Comparison of ENCODE assay signal across 12 mouse cellular contexts in the genomic region with DNA sequence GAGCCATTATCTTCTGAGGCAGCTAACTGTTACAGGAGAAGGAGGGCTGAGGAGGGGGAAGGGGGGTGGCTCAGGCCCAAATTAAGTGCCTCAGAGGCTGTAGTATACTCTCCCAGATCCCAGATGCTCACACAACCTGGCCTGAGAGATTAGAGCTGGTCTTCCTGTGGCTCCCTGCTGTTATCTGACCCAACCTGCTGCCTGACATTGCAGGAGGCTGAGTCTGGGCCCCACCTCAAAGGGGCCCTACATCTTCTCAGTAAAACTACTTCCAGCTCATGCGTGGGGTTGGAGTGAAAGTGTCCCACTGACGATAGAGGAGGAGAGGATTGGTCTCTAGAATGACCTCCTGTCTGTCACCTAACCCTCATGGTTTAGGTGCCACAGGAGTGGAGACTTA.
DNase-seq lines count a peak whose midpoint lies in the region; ATAC-seq and TF ChIP-seq lines count a peak whose summit lies in the region.
"Had no signal": no experiment of that assay in that cellular context is flagged by ENCODE, and none has a peak within 500 bp of the region (broad histone marks: within the 10 kb centered on the region; RNA-seq: fewer than 3 reads in every experiment).

No protein-coding gene starts in this region.

- peak; percentile 39 to 54 for DNase-seq in spleen, postnatal 14 days (ENCODE audit: low spot score in 2 of 2)
- no peak for DNase-seq in cerebellum, postnatal 36 days
- no peak for DNase-seq in left cerebral cortex, adult 11 months (ENCODE audit: low spot score)
- DNase-seq: cerebellum, adult 11-12 months; kidney, postnatal 10 days; left cerebral cortex, postnatal 4 days had no signal

- no peaks in the 10 kb centered on the region for H3K36me3 ChIP-seq in intestine, embryonic 15.5 days
- H3K36me3 ChIP-seq in intestine, postnatal 0 days (ENCODE audit: control insufficient read depth, insufficient read depth): no peaks in the 10 kb centered on the region
- no peaks in the 10 kb centered on the region for H3K36me3 ChIP-seq in limb, embryonic 12.5 days
- H3K36me3 ChIP-seq: hindbrain, embryonic 13.5 days; midbrain, embryonic 12.5 days had no signal

- no peaks in the 10 kb centered on the region; the same call in 1 of the 2 replicates for H3K4me1 ChIP-seq in intestine, embryonic 15.5 days (replicated peaks)
- no peaks in the 10 kb centered on the region for H3K4me1 ChIP-seq in intestine, postnatal 0 days (replicated peaks; ENCODE audit: control insufficient read depth, insufficient read depth, low read length)
- H3K4me1 ChIP-seq in bone marrow, adult 2 months (ENCODE audit: control insufficient read depth, insufficient read depth, low read length): peaks cover 4% of the 10 kb centered on the region
- H3K4me1 ChIP-seq in limb, embryonic 12.5 days (replicated peaks): peaks cover 39% of the 10 kb centered on the region

- no peak overlapping the region for H3K9ac ChIP-seq in intestine, embryonic 15.5 days
- no peak overlapping the region for H3K9ac ChIP-seq in intestine, postnatal 0 days (ENCODE audit: low read depth, low read length)
- H3K9ac ChIP-seq in limb, embryonic 12.5 days (replicated peaks): no peak overlapping the region
- H3K9ac ChIP-seq: hindbrain, embryonic 13.5 days; midbrain, embryonic 12.5 days had no signal

- no peak overlapping the region for H3K4me3 ChIP-seq in intestine, embryonic 15.5 days (replicated peaks)
- no peak overlapping the region for H3K4me3 ChIP-seq in intestine, postnatal 0 days (ENCODE audit: low read depth, low read length)
- H3K4me3 ChIP-seq in bone marrow, adult 2 months (replicated peaks; ENCODE audit: control insufficient read depth, low read depth, low read length): peak overlapping the region; percentile 29
- H3K4me3 ChIP-seq in limb, embryonic 12.5 days (replicated peaks): no peak overlapping the region
- H3K4me3 ChIP-seq: hindbrain, embryonic 13.5 days; midbrain, embryonic 12.5 days had no signal

- TF ChIP-seq POLR2A in bone marrow, adult 2 months (IDR thresholded peaks at IDR 0.05; ENCODE audit: borderline replicate concordance, control insufficient read depth, low read depth, low read length): no peak

- WGBS in intestine, embryonic 15.5 days: 30% methylated on average over 2 of the region's 2 CpGs
- 29% methylated on average over 2 of the region's 2 CpGs for WGBS in intestine, postnatal 0 days
- 26% methylated on average over 2 of the region's 2 CpGs for WGBS in bone marrow, adult 2 months
- 30% methylated on average over 2 of the region's 2 CpGs for WGBS in limb, embryonic 12.5 days

- peak; percentile 79 for ATAC-seq in intestine, embryonic 15.5 days
- no peak for ATAC-seq in intestine, postnatal 0 days
- peak; percentile 44; the same call in 1 of the 2 replicates for ATAC-seq in limb, embryonic 12.5 days (ENCODE audit: insufficient number of reproducible peaks, insufficient read depth, low FRiP score, low TSS enrichment, low read depth)

- TF ChIP-seq CTCF in intestine, postnatal 0 days (IDR thresholded peaks at IDR 0.05; ENCODE audit: low read depth): no peak
- no peak for TF ChIP-seq CTCF in bone marrow, adult 2 months (IDR thresholded peaks at IDR 0.05; ENCODE audit: control insufficient read depth, insufficient read depth, low read length)

- H3K27ac ChIP-seq in intestine, embryonic 15.5 days: no peak overlapping the region
- H3K27ac ChIP-seq in intestine, postnatal 0 days (ENCODE audit: low read depth, low read length): no peak overlapping the region
- H3K27ac ChIP-seq in bone marrow, adult 2 months (ENCODE audit: control insufficient read depth, insufficient read depth, low read depth, low read length, poor library complexity): peak overlapping the region; percentile 77
- no peak overlapping the region for H3K27ac ChIP-seq in limb, embryonic 12.5 days
- H3K27ac ChIP-seq: hindbrain, embryonic 13.5 days; midbrain, embryonic 12.5 days had no signal

- no peak overlapping the region for H3K4me2 ChIP-seq in intestine, embryonic 15.5 days (replicated peaks)
- H3K4me2 ChIP-seq in intestine, postnatal 0 days (replicated peaks; ENCODE audit: low read depth): no peak overlapping the region
- H3K4me2 ChIP-seq in limb, embryonic 12.5 days: no peak overlapping the region
- H3K4me2 ChIP-seq: hindbrain, embryonic 13.5 days; midbrain, embryonic 12.5 days had no signal

- no peaks in the 10 kb centered on the region for H3K27me3 ChIP-seq in intestine, embryonic 15.5 days (replicated peaks)
- H3K27me3 ChIP-seq in intestine, postnatal 0 days (replicated peaks; ENCODE audit: control insufficient read depth, insufficient read depth, low read length): no peaks in the 10 kb centered on the region
- H3K27me3 ChIP-seq in limb, embryonic 12.5 days: no peaks in the 10 kb centered on the region
- H3K27me3 ChIP-seq: hindbrain, embryonic 13.5 days; midbrain, embryonic 12.5 days had no signal

- H3K9me3 ChIP-seq in intestine, embryonic 15.5 days: no peaks in the 10 kb centered on the region
- no peaks in the 10 kb centered on the region for H3K9me3 ChIP-seq in intestine, postnatal 0 days (ENCODE audit: control insufficient read depth)
- no peaks in the 10 kb centered on the region for H3K9me3 ChIP-seq in limb, embryonic 12.5 days
- H3K9me3 ChIP-seq: hindbrain, embryonic 13.5 days; midbrain, embryonic 12.5 days had no signal

Comparison
In these comparisons a context has a peak if more than half of its experiments do, and no peak if none do; other contexts are left out.
1. DNase-seq: peak in spleen, postnatal 14 days (2 of 2); none in cerebellum, postnatal 36 days (0 of 2) and left cerebral cortex, adult 11 months (single experiment).